18 mouse cellular contexts compared by ENCODE assay signal in the genomic region with DNA sequence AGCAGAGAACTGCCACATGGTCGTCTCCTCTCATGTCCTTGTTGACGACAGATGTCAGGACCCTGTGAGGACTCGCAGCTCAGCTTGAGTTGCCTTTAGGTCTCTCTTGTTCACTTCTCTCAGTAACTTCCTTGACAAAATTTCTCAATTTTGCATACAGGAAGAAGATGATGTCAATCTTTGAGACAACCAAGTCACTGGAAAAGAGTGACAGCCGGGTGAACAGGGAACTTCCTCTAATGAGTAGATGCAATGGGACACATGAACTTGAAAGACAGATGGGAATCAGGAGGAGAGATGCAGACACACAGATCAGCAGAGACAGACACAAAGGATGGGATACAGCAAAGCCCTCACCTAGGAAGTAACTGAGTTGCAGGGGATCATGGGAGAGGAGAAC. TPM values are rescaled to one million over a fixed set of nuclear protein-coding genes. Genes with fewer than 3 reads are reported as not detected.
"Had no signal": no experiment of that assay in that cellular context is flagged by ENCODE, and none has a peak within 500 bp of the region (broad histone marks: within the 10 kb centered on the region; RNA-seq: fewer than 3 reads in every experiment).

TSS of gene Cd300ld (minus strand) at position 130 of the 400 bp plus-strand sequence.

- H3K36me3 ChIP-seq: limb, embryonic 10.5 days; liver, embryonic 13.5 days; lung, embryonic 15.5 days; midbrain, embryonic 13.5 days; neural tube, embryonic 15.5 days; stomach, embryonic 15.5 days had no signal

- H3K27ac ChIP-seq: kidney, postnatal 0 days; layer of hippocampus, adult 2 months; limb, embryonic 10.5 days; liver, embryonic 13.5 days; lung, embryonic 15.5 days; midbrain, embryonic 13.5 days; neural tube, embryonic 15.5 days; stomach, embryonic 15.5 days had no signal

- H3K9me3 ChIP-seq: limb, embryonic 10.5 days; liver, embryonic 13.5 days; lung, embryonic 15.5 days; midbrain, embryonic 13.5 days; neural tube, embryonic 15.5 days; stomach, embryonic 15.5 days had no signal

- H3K4me3 ChIP-seq: layer of hippocampus, adult 2 months; limb, embryonic 10.5 days; liver, embryonic 13.5 days; lung, embryonic 15.5 days; midbrain, embryonic 13.5 days; myocyte; neural tube, embryonic 15.5 days; stomach, embryonic 15.5 days had no signal

- DNase-seq: kidney, adult 11 months; kidney, adult 9 months; kidney, postnatal 36 days; liver, embryonic 13.5 days; liver, postnatal 0 days; retina, postnatal 1 day; right cerebral cortex, postnatal 4 days; thymus, postnatal 36 days had no signal

- H3K27me3 ChIP-seq: liver, embryonic 13.5 days; lung, embryonic 15.5 days; midbrain, embryonic 13.5 days; neural tube, embryonic 15.5 days; stomach, embryonic 15.5 days had no signal

- H3K4me1 ChIP-seq: limb, embryonic 10.5 days; liver, embryonic 13.5 days; lung, embryonic 15.5 days; midbrain, embryonic 13.5 days; neural tube, embryonic 15.5 days; stomach, embryonic 15.5 days had no signal

RNA-seq across cellular contexts. Expression of gene Cd300ld, which starts in this region (rescaled TPM):
- total RNA-seq: layer of hippocampus, adult 2 months; left cerebral cortex, postnatal 14 days; midbrain, postnatal 0 days had no signal
- polyA plus RNA-seq: limb, embryonic 10.5 days; midbrain, embryonic 13.5 days; midbrain, postnatal 0 days; myocyte; neural tube, embryonic 15.5 days had no signal
